Mouse (Mus musculus): Measurements from ENCODE around the gene Cpt2.

GRCm38 (mm10) chr4:107928269-107928668 is 4.9 kb upstream of the Cpt2 start:
- TF ChIP-seq POLR2A (IDR thresholded peaks at IDR 0.05; ENCODE audit: low read depth, low read length) (no peak), CTCF (IDR thresholded peaks at IDR 0.05; ENCODE audit: extremely low read depth, insufficient read length, insufficient replicate concordance, low read depth, low read length) (no peak)
